Mouse (Mus musculus): ENCODE measurements at regions not wholly inside any gene's neighbourhood (a gene's known extent, or its start where the extent isn't known, plus 50 kb on each side); places are given as distances from the start of the nearest gene placed in this dataset.

- WGBS: 93% methylated on average over 12 of the region's 12 CpGs
- ATAC-seq (replicated peaks; ENCODE audit: low FRiP score, low TSS enrichment, low read depth): no peak
- no peak for DNase-seq (ENCODE audit: low spot score)
- H3K27me3 ChIP-seq (replicated peaks; ENCODE audit: control insufficient read depth, insufficient read depth, low read length): no peaks in the 10 kb centered on the region
- no peaks in the 10 kb centered on the region for H3K36me3 ChIP-seq (ENCODE audit: control insufficient read depth, insufficient read depth, low read length)
- H3K4me2 ChIP-seq (ENCODE audit: low read length): no peak overlapping the region
- H3K4me1 ChIP-seq (replicated peaks; ENCODE audit: control insufficient read depth, insufficient read depth, low read length): no peaks in the 10 kb centered on the region
- no peak overlapping the region for H3K27ac ChIP-seq (ENCODE audit: low read depth)
- no peak overlapping the region for H3K9ac ChIP-seq (ENCODE audit: low read length)
- no peak overlapping the region for H3K4me3 ChIP-seq (ENCODE audit: low read depth, low read length)
- H3K9me3 ChIP-seq (ENCODE audit: control insufficient read depth, low read length): peaks cover 6% of the 10 kb centered on the region
Observed at GRCm38 (mm10) chr12:110332616-110333154, 53.8 kb downstream of the Dio3 start.

- Histone ChIP-seq H3K4me3 (ENCODE audit: low read depth, low read length) (no peak overlapping the region), H3K4me2 (ENCODE audit: low read length) (no peak overlapping the region), H3K9me3 (ENCODE audit: control insufficient read depth, low read length) (peaks cover 6% of the 10 kb centered on the region), H3K27ac (ENCODE audit: low read depth) (no peak overlapping the region), H3K27me3 (replicated peaks; ENCODE audit: control insufficient read depth, insufficient read depth, low read length) (no peaks in the 10 kb centered on the region), H3K36me3 (ENCODE audit: control insufficient read depth, insufficient read depth, low read length) (no peaks in the 10 kb centered on the region), H3K4me1 (replicated peaks; ENCODE audit: control insufficient read depth, insufficient read depth, low read length) (no peaks in the 10 kb centered on the region), H3K9ac (ENCODE audit: low read length) (no peak overlapping the region)
- no peak for DNase-seq (ENCODE audit: low spot score)
- WGBS: 75% methylated on average over 2 of the region's 2 CpGs
- ATAC-seq (replicated peaks; ENCODE audit: low FRiP score, low TSS enrichment, low read depth): no peak
Observed at GRCm38 (mm10) chr12:110334609-110335008, 55.7 kb downstream of the Dio3 start.

- Histone ChIP-seq H3K9me3 (ENCODE audit: control insufficient read depth, low read length) (no peaks in the 10 kb centered on the region), H3K36me3 (ENCODE audit: control insufficient read depth, insufficient read depth, low read length) (no peaks in the 10 kb centered on the region), H3K27ac (ENCODE audit: low read depth) (no peak overlapping the region), H3K4me3 (ENCODE audit: low read depth, low read length) (no peak overlapping the region), H3K9ac (ENCODE audit: low read length) (no peak overlapping the region), H3K4me1 (replicated peaks; ENCODE audit: control insufficient read depth, insufficient read depth, low read length) (no peaks in the 10 kb centered on the region), H3K27me3 (replicated peaks; ENCODE audit: control insufficient read depth, insufficient read depth, low read length) (no peaks in the 10 kb centered on the region), H3K4me2 (ENCODE audit: low read length) (no peak overlapping the region)
- DNase-seq (ENCODE audit: low spot score): no peak
- ATAC-seq (replicated peaks; ENCODE audit: low FRiP score, low TSS enrichment, low read depth): no peak
- 67% methylated on average over 4 of the region's 4 CpGs for WGBS
Observed at GRCm38 (mm10) chr12:110344280-110344827, 65.5 kb downstream of the Dio3 start.

GRCm38 (mm10) chr12:110349621-110350020 is 70.8 kb downstream of the Dio3 start:
- no peak for ATAC-seq (replicated peaks; ENCODE audit: low FRiP score, low TSS enrichment, low read depth)
- WGBS: 81% methylated on average over 1 of the region's 1 CpGs

GRCm38 (mm10) chr12:110355851-110356250 is 77.0 kb downstream of the Dio3 start:
- 71% methylated on average over 6 of the region's 6 CpGs for WGBS
- no peaks in the 10 kb centered on the region for H3K27me3 ChIP-seq (replicated peaks; ENCODE audit: control insufficient read depth, insufficient read depth, low read length)
- ATAC-seq (replicated peaks; ENCODE audit: low FRiP score, low TSS enrichment, low read depth): no peak
- H3K9me3 ChIP-seq (ENCODE audit: control insufficient read depth, low read length): no peaks in the 10 kb centered on the region
- H3K27ac ChIP-seq (ENCODE audit: low read depth): no peak overlapping the region
- H3K9ac ChIP-seq (ENCODE audit: low read length): no peak overlapping the region
- no peak overlapping the region for H3K4me3 ChIP-seq (ENCODE audit: low read depth, low read length)
- no peaks in the 10 kb centered on the region for H3K36me3 ChIP-seq (ENCODE audit: control insufficient read depth, insufficient read depth, low read length)
- H3K4me1 ChIP-seq (replicated peaks; ENCODE audit: control insufficient read depth, insufficient read depth, low read length): no peaks in the 10 kb centered on the region
- no peak for DNase-seq (ENCODE audit: low spot score)
- H3K4me2 ChIP-seq (ENCODE audit: low read length): no peak overlapping the region

More at GRCm38 (mm10) chr12:110349621-110350020, 70.8 kb downstream of the Dio3 start:
- H3K4me2 ChIP-seq (ENCODE audit: low read length): no peak overlapping the region
- H3K9ac ChIP-seq (ENCODE audit: low read length): no peak overlapping the region
- no peaks in the 10 kb centered on the region for H3K4me1 ChIP-seq (replicated peaks; ENCODE audit: control insufficient read depth, insufficient read depth, low read length)
- no peak overlapping the region for H3K4me3 ChIP-seq (ENCODE audit: low read depth, low read length)
- H3K36me3 ChIP-seq (ENCODE audit: control insufficient read depth, insufficient read depth, low read length): no peaks in the 10 kb centered on the region
- no peak for DNase-seq (ENCODE audit: low spot score)
- no peaks in the 10 kb centered on the region for H3K27me3 ChIP-seq (replicated peaks; ENCODE audit: control insufficient read depth, insufficient read depth, low read length)
- H3K9me3 ChIP-seq (ENCODE audit: control insufficient read depth, low read length): no peaks in the 10 kb centered on the region
- H3K27ac ChIP-seq (ENCODE audit: low read depth): no peak overlapping the region

- 90% methylated on average over 6 of the region's 6 CpGs for WGBS
- H3K9me3 ChIP-seq (ENCODE audit: control insufficient read depth, low read length): no peaks in the 10 kb centered on the region
- no peaks in the 10 kb centered on the region for H3K36me3 ChIP-seq (ENCODE audit: control insufficient read depth, insufficient read depth, low read length)
- DNase-seq (ENCODE audit: low spot score): peak; percentile 7
- H3K4me1 ChIP-seq (replicated peaks; ENCODE audit: control insufficient read depth, insufficient read depth, low read length): no peaks in the 10 kb centered on the region
- no peak overlapping the region for H3K27ac ChIP-seq (ENCODE audit: low read depth)
- no peak overlapping the region for H3K4me2 ChIP-seq (ENCODE audit: low read length)
- ATAC-seq (replicated peaks; ENCODE audit: low FRiP score, low TSS enrichment, low read depth): no peak
- no peak overlapping the region for H3K4me3 ChIP-seq (ENCODE audit: low read depth, low read length)
- no peaks in the 10 kb centered on the region for H3K27me3 ChIP-seq (replicated peaks; ENCODE audit: control insufficient read depth, insufficient read depth, low read length)
- H3K9ac ChIP-seq (ENCODE audit: low read length): no peak overlapping the region
Observed at GRCm38 (mm10) chr12:110367102-110367501, 79.8 kb upstream of the Ppp2r5c start.

GRCm38 (mm10) chr12:110367822-110368221 is 79.1 kb upstream of the Ppp2r5c start:
- no peaks in the 10 kb centered on the region for H3K9me3 ChIP-seq (ENCODE audit: control insufficient read depth, low read length)
- no peak overlapping the region for H3K4me2 ChIP-seq (ENCODE audit: low read length)
- DNase-seq (ENCODE audit: low spot score) (peak; percentile 47), ATAC-seq (replicated peaks; ENCODE audit: low FRiP score, low TSS enrichment, low read depth) (no peak)
- no peak overlapping the region for H3K9ac ChIP-seq (ENCODE audit: low read length)
- H3K4me3 ChIP-seq (ENCODE audit: low read depth, low read length): no peak overlapping the region
- no peaks in the 10 kb centered on the region for H3K4me1 ChIP-seq (replicated peaks; ENCODE audit: control insufficient read depth, insufficient read depth, low read length)
- H3K27ac ChIP-seq (ENCODE audit: low read depth): no peak overlapping the region
- no peaks in the 10 kb centered on the region for H3K27me3 ChIP-seq (replicated peaks; ENCODE audit: control insufficient read depth, insufficient read depth, low read length)
- 79% methylated on average over 4 of the region's 4 CpGs for WGBS
- H3K36me3 ChIP-seq (ENCODE audit: control insufficient read depth, insufficient read depth, low read length): no peaks in the 10 kb centered on the region

GRCm38 (mm10) chr12:110371886-110372690 is 74.8 kb upstream of the Ppp2r5c start:
- H3K9ac ChIP-seq (ENCODE audit: low read length): no peak overlapping the region
- peaks cover 21% of the 10 kb centered on the region for H3K27me3 ChIP-seq (replicated peaks; ENCODE audit: control insufficient read depth, insufficient read depth, low read length)
- H3K4me1 ChIP-seq (replicated peaks; ENCODE audit: control insufficient read depth, insufficient read depth, low read length): no peaks in the 10 kb centered on the region
- no peak overlapping the region for H3K4me2 ChIP-seq (ENCODE audit: low read length)
- H3K9me3 ChIP-seq (ENCODE audit: control insufficient read depth, low read length): no peaks in the 10 kb centered on the region
- 75% methylated on average over 13 of the region's 13 CpGs for WGBS
- H3K4me3 ChIP-seq (ENCODE audit: low read depth, low read length): no peak overlapping the region
- no peak overlapping the region for H3K27ac ChIP-seq (ENCODE audit: low read depth)
- ATAC-seq (replicated peaks; ENCODE audit: low FRiP score, low TSS enrichment, low read depth) (no peak), DNase-seq (ENCODE audit: low spot score) (peak; percentile 47)
- H3K36me3 ChIP-seq (ENCODE audit: control insufficient read depth, insufficient read depth, low read length): no peaks in the 10 kb centered on the region
